Mouse (Mus musculus) skeletal muscle tissue, adult 2 months (tissue): ENCODE measurements around the gene A630076J17Rik.

Experiments used
- DNase-seq: peaks from one replicate; pipeline ENCODE4 v3.0.0-alpha.2; 2012; ENCODE audit warnings: low read depth, low spot score

A630076J17Rik gene

DNA sequence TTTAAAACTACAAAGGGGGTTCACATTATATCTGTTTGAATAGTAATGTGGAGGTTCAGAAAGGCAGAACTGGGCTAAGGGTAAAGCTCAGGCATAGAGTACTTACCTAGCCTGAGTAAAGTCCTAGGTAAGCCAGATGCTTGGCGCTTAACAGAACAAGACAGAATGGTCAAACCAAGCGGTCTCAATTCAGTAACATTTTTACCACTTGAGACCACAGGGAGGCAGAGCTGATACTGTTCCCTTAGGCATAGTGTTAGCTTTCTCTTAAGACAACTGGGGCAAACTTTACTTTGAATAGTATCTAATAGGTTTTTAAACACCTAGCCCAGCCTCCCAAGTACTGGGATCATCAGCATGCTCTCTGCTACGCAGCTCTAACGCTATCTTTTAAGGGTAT lies 45.6 kb downstream of the A630076J17Rik start:
- no peak for DNase-seq

DNA sequence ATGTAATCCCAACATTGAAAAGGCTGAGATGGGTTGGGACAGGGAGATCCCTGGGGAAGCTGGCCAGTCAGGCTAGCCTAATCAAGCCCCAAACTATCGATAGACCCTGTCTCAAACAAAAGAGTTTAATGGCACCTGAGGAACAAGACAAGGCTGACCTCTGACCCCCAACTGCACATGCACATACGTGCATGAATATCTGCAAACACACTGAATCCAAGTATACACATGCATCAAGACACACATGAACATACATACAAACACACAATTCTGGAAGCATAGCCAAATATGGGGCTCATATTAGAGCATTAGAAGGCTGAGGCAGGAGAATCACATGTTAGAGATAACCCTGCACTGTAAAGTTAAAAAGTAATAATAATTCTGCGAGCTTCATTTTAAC lies 46.2 kb downstream of the A630076J17Rik start:
- DNase-seq: no peak

- DNase-seq: peak; percentile 79
Observed at GRCm38 (mm10) chr3:107278479-107279269, 48.3 kb downstream of the A630076J17Rik start, which contains the start of gene Lamtor5. TSS of gene Lamtor5 (plus strand) at chr3:107278858.
